Mouse (Mus musculus) cerebellum, postnatal 10 days (tissue): Measurements from ENCODE around the gene Rdh16.
"Not testable (repeated sequence)": the region's sequence is repeated elsewhere in the genome, so short reads cannot be mapped to it uniquely, and the experiment has no call there.

Source experiments
- DNase-seq, 2 experiments: peaks; one replicate each; pipeline ENCODE4 v3.0.0; 2021; ENCODE audit warnings: mixed read lengths in 2 of 2

The Rdh16 gene

GRCm38 (mm10) chr10:127835292-127835691, 34.3 kb downstream of the Rdh16 start:
- no peak for DNase-seq

- DNase-seq, result not testable (repeated sequence)
These were observed 36.8 kb downstream of the Rdh16 start for GRCm38 (mm10) chr10:127837793-127838192.

- no peak for DNase-seq
These were observed 37.6 kb downstream of the Rdh16 start for GRCm38 (mm10) chr10:127838539-127838938.

GRCm38 (mm10) chr10:127840776-127841175, 39.8 kb downstream of the Rdh16 start:
- no peak for DNase-seq

- not testable (repeated sequence) for DNase-seq
These were observed 45.0 kb downstream of the Rdh16 start for GRCm38 (mm10) chr10:127845945-127846344.

GRCm38 (mm10) chr10:127848089-127848488, 47.1 kb downstream of the Rdh16 start:
- DNase-seq, result no peak

- DNase-seq, result no peak
These were observed 48.7 kb downstream of the Rdh16 start, which contains the start of gene Rdh19 for GRCm38 (mm10) chr10:127849628-127850027. Gene Rdh19 (plus strand): TSS chr10:127849928.

GRCm38 (mm10) chr10:127856376-127856775, 55.4 kb downstream of the Rdh16 start:
- DNase-seq, result peak; percentile 85 to 87

- DNase-seq, result no peak
These were observed 64.0 kb downstream of the Rdh16 start for GRCm38 (mm10) chr10:127864931-127865330.

- DNase-seq, result no peak
These were observed 65.3 kb downstream of the Rdh16 start, which contains the start of gene Rdh16f2 for GRCm38 (mm10) chr10:127866232-127866631. Gene Rdh16f2 (plus strand): TSS chr10:127866474.

- DNase-seq, result peak; percentile 24 to 26
These were observed 71.5 kb downstream of the Rdh16 start for GRCm38 (mm10) chr10:127872484-127872883.

GRCm38 (mm10) chr10:127877681-127878080, 76.7 kb downstream of the Rdh16 start:
- no peak for DNase-seq

GRCm38 (mm10) chr10:127878262-127879057, 77.5 kb downstream of the Rdh16 start:
- DNase-seq, result no peak

GRCm38 (mm10) chr10:127879155-127879688, 78.3 kb downstream of the Rdh16 start:
- DNase-seq, result peak; percentile 13 to 30

GRCm38 (mm10) chr10:127881041-127881440, 80.1 kb downstream of the Rdh16 start:
- DNase-seq, result no peak

GRCm38 (mm10) chr10:127886551-127886950, 85.6 kb downstream of the Rdh16 start:
- no peak for DNase-seq

GRCm38 (mm10) chr10:127886971-127887370, 86.0 kb downstream of the Rdh16 start:
- no peak for DNase-seq

GRCm38 (mm10) chr10:127888605-127889004, 87.7 kb downstream of the Rdh16 start, which contains the start of gene Rdh7:
Gene Rdh7 (minus strand): TSS chr10:127888817.
- DNase-seq, result no peak

- no peak for DNase-seq
These were observed 90.5 kb downstream of the Rdh16 start for GRCm38 (mm10) chr10:127891481-127891880.

- not testable (repeated sequence) for DNase-seq
These were observed 92.4 kb downstream of the Rdh16 start for GRCm38 (mm10) chr10:127893163-127894022.
